Mouse (Mus musculus): Measurements from ENCODE around the gene Mycbp. TPM values are rescaled to one million over a fixed set of nuclear protein-coding genes. Genes with fewer than 3 reads are reported as not detected.
A peak's percentile ranks its signal among the peaks of the same experiment; 100 is the strongest.

The Mycbp gene
- total and polyA plus RNA-seq, 3 experiments, result 54.2 to 86.6 TPM; not detected in 1

DNA sequence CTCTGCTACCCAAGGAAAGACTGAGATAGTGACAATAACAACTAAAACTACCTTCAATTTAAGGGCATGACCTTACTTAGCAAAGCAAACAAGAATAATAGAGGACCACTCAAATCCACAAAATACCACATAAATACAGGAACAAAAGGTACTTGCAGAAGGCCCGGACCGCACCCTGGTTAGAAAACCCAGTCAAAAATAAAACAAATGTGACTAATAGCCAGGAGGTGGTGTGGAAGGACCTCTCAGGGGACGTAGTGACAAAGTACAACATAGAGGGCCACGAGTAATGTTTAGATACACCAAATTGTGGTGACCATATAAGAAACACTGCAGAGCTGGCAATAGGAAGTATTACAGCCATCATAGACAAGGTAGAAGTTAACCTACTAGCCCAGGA lies 10.3 kb upstream of the Mycbp start:
- Histone ChIP-seq H3K9me3 (replicated peaks; ENCODE audit: insufficient read depth, low read length) (no peaks in the 10 kb centered on the region), H3K36me3 (ENCODE audit: control insufficient read depth in 1 of 2, insufficient read depth in 2 of 2, low read length in 2 of 2) (no peaks in the 10 kb centered on the region), H3K9ac (ENCODE audit: control insufficient read depth, low read depth, low read length, poor library complexity, severe bottlenecking) (no peak overlapping the region), H3K79me2 (ENCODE audit: control insufficient read depth, insufficient read depth, low read length, poor library complexity) (no peaks in the 10 kb centered on the region), H3K27ac (ENCODE audit: control insufficient read depth, low read depth, low read length) (no peak overlapping the region), H3K4me1 (ENCODE audit: control insufficient read depth in 1 of 2, insufficient read depth in 2 of 2, low read length in 2 of 2) (no peaks in the 10 kb centered on the region), H3K4me3 (ENCODE audit: control insufficient read depth in 1 of 2, insufficient read depth in 1 of 2, low read depth in 2 of 2, low read length in 2 of 2) (no peak overlapping the region), H3K27me3 (ENCODE audit: control insufficient read depth in 1 of 2, insufficient read depth in 2 of 2, low read length in 2 of 2) (no peaks in the 10 kb centered on the region)
- DNase-seq (ENCODE audit: low read depth, low spot score), result no peak
- TF ChIP-seq POLR2AphosphoS2 (IDR thresholded peaks at IDR 0.05; ENCODE audit: low read length) (no peak), ZKSCAN1 (IDR thresholded peaks at IDR 0.05; ENCODE audit: low read depth, low read length) (no peak), SIN3A (IDR thresholded peaks at IDR 0.05; ENCODE audit: low read length) (no peak), NRF1 (IDR thresholded peaks at IDR 0.05; ENCODE audit: insufficient read depth, low read depth, low read length, poor library complexity, severe bottlenecking) (no peak), MAX (IDR thresholded peaks at IDR 0.05; ENCODE audit: low read length) (no peak), MYB (IDR thresholded peaks at IDR 0.05; ENCODE audit: low read depth, low read length) (no peak), GATA1 (IDR thresholded peaks at IDR 0.05; ENCODE audit: low read depth, low read length) (no peak), ETS1 (IDR thresholded peaks at IDR 0.05; ENCODE audit: low read depth, low read length) (no peak), UBTF (IDR thresholded peaks at IDR 0.05; ENCODE audit: borderline replicate concordance, insufficient read depth, low read depth, low read length) (no peak), USF2 (IDR thresholded peaks at IDR 0.05; ENCODE audit: borderline replicate concordance in 1 of 2, insufficient read depth in 1 of 2, low read depth in 1 of 2, low read length in 2 of 2) (no peak), POLR2A (IDR thresholded peaks at IDR 0.05; ENCODE audit: control insufficient read depth in 1 of 2, insufficient read depth in 1 of 2, low read depth in 1 of 2, low read length in 2 of 2, poor library complexity in 1 of 2) (no peak), HCFC1 (IDR thresholded peaks at IDR 0.05; ENCODE audit: low read depth, low read length) (no peak), CHD1 (IDR thresholded peaks at IDR 0.05; ENCODE audit: low read depth, low read length) (no peak), ZNF384 (IDR thresholded peaks at IDR 0.05; ENCODE audit: low read depth, low read length) (no peak)

DNA sequence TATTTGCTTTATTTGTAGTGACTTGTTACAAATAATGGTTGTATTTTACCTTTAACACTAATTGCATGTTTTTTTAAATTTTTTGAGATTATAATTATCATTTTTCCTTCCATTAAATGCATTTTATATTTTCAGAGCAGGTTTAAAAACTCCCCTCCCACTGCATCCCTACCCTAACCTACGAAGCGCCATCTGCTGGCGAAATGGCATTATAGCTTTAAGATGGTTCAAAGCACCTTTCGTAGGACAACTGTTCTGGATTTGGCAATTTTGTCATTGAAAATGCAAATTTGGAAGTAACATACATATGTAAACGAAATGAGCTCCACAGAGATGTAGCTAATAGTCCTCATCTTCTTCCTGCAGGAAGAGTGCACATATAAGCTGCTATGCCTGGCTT lies 5.9 kb upstream of the Mycbp start:
- TF ChIP-seq CTCF (IDR thresholded peaks at IDR 0.05 in 2 of 3, conservative IDR thresholded peaks at IDR 0.05 in 1 of 3; ENCODE audit: control insufficient read depth in 1 of 3, insufficient read depth in 1 of 3, low read depth in 2 of 3, low read length in 3 of 3, poor library complexity in 1 of 3, severe bottlenecking in 1 of 3) (peak; percentile 66 to 77 (median 76)), MXI1 (IDR thresholded peaks at IDR 0.05; ENCODE audit: low read depth, low read length) (no peak), KAT2A (conservative IDR thresholded peaks at IDR 0.05; ENCODE audit: low read depth, low read length) (no peak), ZC3H11A (IDR thresholded peaks at IDR 0.05; ENCODE audit: low read depth, low read length) (peak; percentile 22; the same call in 1 of the 2 replicates), SMC3 (IDR thresholded peaks at IDR 0.05; ENCODE audit: low read depth, low read length) (peak; percentile 86), GATA1 (IDR thresholded peaks at IDR 0.05; ENCODE audit: low read depth, low read length) (no peak), CHD1 (IDR thresholded peaks at IDR 0.05; ENCODE audit: low read depth, low read length) (no peak), TCF12 (IDR thresholded peaks at IDR 0.05; ENCODE audit: low read depth, low read length) (no peak), ETS1 (IDR thresholded peaks at IDR 0.05; ENCODE audit: low read depth, low read length) (no peak), RAD21 (IDR thresholded peaks at IDR 0.05; ENCODE audit: low read depth, low read length) (peak; percentile 52)
- no peaks in the 10 kb centered on the region for H3K9me3 ChIP-seq (replicated peaks; ENCODE audit: insufficient read depth, low read length)
- DNase-seq (ENCODE audit: low read depth, low spot score), result peak; percentile 68
- H3K9ac ChIP-seq (ENCODE audit: control insufficient read depth, low read depth, low read length, poor library complexity, severe bottlenecking), result no peak overlapping the region
- peaks cover 0 to 2% of the 10 kb centered on the region in 2 experiments; a peak in 2 of 4 replicates for H3K36me3 ChIP-seq (ENCODE audit: control insufficient read depth in 1 of 2, insufficient read depth in 2 of 2, low read length in 2 of 2)
- no peaks in the 10 kb centered on the region for H3K79me2 ChIP-seq (ENCODE audit: control insufficient read depth, insufficient read depth, low read length, poor library complexity)
- no peak overlapping the region for H3K27ac ChIP-seq (ENCODE audit: control insufficient read depth, low read depth, low read length)
- H3K27me3 ChIP-seq (ENCODE audit: control insufficient read depth in 1 of 2, insufficient read depth in 2 of 2, low read length in 2 of 2), result no peaks in the 10 kb centered on the region
- no peak overlapping the region for H3K4me3 ChIP-seq (ENCODE audit: control insufficient read depth in 1 of 2, insufficient read depth in 1 of 2, low read depth in 2 of 2, low read length in 2 of 2)
- H3K4me1 ChIP-seq (ENCODE audit: control insufficient read depth in 1 of 2, insufficient read depth in 2 of 2, low read length in 2 of 2), result peaks cover under 1% of the 10 kb centered on the region in 2 experiments; a peak in 3 of 4 replicates
